Mouse (Mus musculus): ENCODE results near the gene Kcnh4.

Gene Kcnh4

GRCm38 (mm10) chr11:100729976-100730375 is 29.8 kb downstream of the Kcnh4 start:
- no peak for DNase-seq

GRCm38 (mm10) chr11:100728601-100729000 is 31.1 kb downstream of the Kcnh4 start:
- no peak for DNase-seq

GRCm38 (mm10) chr11:100727201-100727600 is 32.5 kb downstream of the Kcnh4 start:
- peak; percentile 51 for DNase-seq

GRCm38 (mm10) chr11:100724919-100725512 is 34.7 kb downstream of the Kcnh4 start:
- peak; percentile 47 for DNase-seq

- peak; percentile 50 for DNase-seq
Measured at GRCm38 (mm10) chr11:100722493-100723028, 37.2 kb downstream of the Kcnh4 start.

- peak; percentile 55 for DNase-seq
Measured at GRCm38 (mm10) chr11:100721776-100722492, 37.8 kb downstream of the Kcnh4 start.

GRCm38 (mm10) chr11:100721254-100721653 is 38.5 kb downstream of the Kcnh4 start:
- DNase-seq, result no peak

- DNase-seq, result no peak
Measured at GRCm38 (mm10) chr11:100720345-100720744, 39.4 kb downstream of the Kcnh4 start.

GRCm38 (mm10) chr11:100719893-100720292 is 39.8 kb downstream of the Kcnh4 start:
- DNase-seq, result no peak

- no peak for DNase-seq
Measured at GRCm38 (mm10) chr11:100719312-100719711, 40.4 kb downstream of the Kcnh4 start.

- DNase-seq, result peak; percentile 54
Measured at GRCm38 (mm10) chr11:100718866-100719265, 40.9 kb downstream of the Kcnh4 start.

GRCm38 (mm10) chr11:100718462-100718861 is 41.3 kb downstream of the Kcnh4 start:
- DNase-seq, result no peak

GRCm38 (mm10) chr11:100716649-100717048 is 43.1 kb downstream of the Kcnh4 start:
- DNase-seq, result no peak

- DNase-seq, result no peak
Measured at GRCm38 (mm10) chr11:100714948-100715347, 44.8 kb downstream of the Kcnh4 start.

GRCm38 (mm10) chr11:100714534-100714915 is 45.2 kb downstream of the Kcnh4 start:
- DNase-seq, result peak; percentile 87

GRCm38 (mm10) chr11:100713735-100714533 is 45.8 kb downstream of the Kcnh4 start, which contains the start of gene Hspb9:
Hspb9 (plus strand) TSS chr11:100713850.
- DNase-seq, result peak; percentile 76

GRCm38 (mm10) chr11:100713174-100713573 is 46.6 kb downstream of the Kcnh4 start:
- DNase-seq, result no peak

GRCm38 (mm10) chr11:100711783-100712615 is 47.7 kb downstream of the Kcnh4 start, which contains the start of gene Kat2a:
Kat2a (minus strand) TSS chr11:100712465.
- peak; percentile 85 for DNase-seq

- DNase-seq, result no peak
Measured at GRCm38 (mm10) chr11:100710977-100711376, 48.8 kb downstream of the Kcnh4 start.

- no peak for DNase-seq
Measured at GRCm38 (mm10) chr11:100710528-100710927, 49.2 kb downstream of the Kcnh4 start.

- DNase-seq, result no peak
Measured at GRCm38 (mm10) chr11:100709201-100709810, 50.4 kb downstream of the Kcnh4 start.
